Mouse (Mus musculus) layer of hippocampus, adult 9-11 months (tissue): Measurements from ENCODE around the gene 2900026A02Rik.
A peak's percentile ranks its signal among the peaks of the same experiment; 100 is the strongest.

ENCODE experiments used
- DNase-seq: peaks from one replicate; pipeline ENCODE4 v3.0.0; 2022

The 2900026A02Rik gene

DNA sequence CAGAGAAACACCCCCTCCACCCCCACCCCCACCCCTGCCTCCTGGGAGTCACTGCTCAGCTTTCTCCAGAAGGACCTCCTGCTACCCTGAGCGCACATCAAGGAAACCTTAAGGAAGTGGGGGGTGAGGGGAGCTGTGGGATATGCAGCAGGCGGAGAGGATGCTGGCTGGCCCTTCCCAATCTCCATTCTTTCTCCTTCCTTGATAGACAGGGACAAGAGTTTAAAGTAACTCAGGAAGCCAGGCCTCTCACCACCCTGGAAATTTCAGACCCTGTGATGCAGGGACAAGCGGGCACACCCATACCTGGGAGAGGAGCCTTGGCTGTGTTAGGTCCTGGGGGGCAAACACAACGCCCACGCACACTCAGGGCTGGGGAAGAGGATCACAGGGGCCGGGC, 10.7 kb downstream of the 2900026A02Rik start:
- DNase-seq: no peak

DNA sequence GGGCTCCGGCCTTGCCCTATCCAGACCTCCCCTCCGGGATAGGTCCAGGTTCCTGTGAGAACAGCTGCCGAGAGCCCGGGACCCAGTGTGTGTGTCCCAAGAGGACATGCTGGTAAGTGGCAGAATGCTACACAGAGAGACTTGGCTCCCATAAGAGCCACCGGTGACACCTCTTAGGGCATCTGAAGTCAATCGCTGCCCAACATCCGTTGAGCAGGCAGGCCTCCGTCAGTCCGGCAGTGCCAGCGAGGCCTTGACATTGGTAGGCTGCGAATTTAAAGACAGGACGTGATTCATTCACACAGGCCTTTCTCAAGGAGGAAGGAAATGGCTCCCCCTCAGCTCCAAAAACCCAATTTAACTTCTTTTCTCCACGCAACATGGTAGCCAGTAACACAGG, 11.1 kb downstream of the 2900026A02Rik start:
- DNase-seq: no peak

DNA sequence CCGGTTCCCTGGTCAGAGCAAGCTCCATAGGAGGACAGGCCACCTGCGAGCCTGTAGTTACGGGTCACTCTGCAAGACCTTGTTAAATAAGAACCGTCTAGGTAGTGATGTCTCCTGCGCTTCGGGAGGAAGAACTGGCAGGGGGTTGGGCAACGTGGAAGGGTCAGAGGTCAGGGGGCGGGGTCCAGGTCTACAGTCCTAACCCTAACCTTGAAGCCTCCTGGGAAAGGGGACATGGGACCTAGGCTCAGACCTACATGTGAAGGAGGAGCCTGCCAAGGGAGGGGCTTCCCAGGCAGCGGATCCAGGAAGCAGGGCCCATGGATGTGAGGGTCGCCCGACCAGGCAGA, 11.7 kb downstream of the 2900026A02Rik start:
- no peak for DNase-seq

DNA sequence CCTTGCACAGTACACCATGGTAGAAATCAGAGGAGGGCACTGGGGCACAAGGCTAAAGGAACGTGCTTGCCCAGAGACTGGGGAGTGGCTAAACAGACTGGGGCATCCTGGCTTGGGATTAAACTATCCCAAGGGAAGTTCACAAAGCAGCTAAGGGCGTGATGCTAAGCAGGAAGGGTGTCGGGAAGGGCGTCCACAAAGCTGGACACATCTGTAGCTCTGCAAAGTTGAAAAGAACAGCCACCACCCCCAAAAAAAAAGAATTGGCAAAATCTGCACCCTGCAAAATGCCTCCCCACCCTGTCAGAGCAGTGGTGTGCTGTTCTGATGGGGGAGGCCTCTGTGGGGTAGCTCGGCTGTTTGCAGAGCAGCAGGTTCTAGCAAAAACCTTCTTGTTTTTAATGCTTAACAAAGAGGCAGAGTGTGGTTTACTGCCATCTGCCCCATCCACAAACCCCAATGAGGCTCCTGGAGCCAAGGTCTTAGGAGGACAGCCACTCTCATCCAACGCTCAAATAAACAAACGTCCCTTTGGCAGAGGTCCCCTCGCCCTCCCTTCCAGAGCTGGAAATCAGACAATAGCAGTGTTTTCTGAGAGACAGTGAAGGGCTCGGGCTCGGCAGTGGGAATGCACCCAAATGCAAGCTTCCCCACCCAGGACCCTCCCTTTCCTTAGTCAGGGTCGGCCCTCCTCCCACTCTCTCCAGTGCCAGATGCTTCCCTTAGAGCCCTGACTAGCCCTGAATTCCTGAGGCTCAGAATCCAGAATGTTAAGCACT, 12.2 kb downstream of the 2900026A02Rik start:
- DNase-seq: peak; percentile 71

DNA sequence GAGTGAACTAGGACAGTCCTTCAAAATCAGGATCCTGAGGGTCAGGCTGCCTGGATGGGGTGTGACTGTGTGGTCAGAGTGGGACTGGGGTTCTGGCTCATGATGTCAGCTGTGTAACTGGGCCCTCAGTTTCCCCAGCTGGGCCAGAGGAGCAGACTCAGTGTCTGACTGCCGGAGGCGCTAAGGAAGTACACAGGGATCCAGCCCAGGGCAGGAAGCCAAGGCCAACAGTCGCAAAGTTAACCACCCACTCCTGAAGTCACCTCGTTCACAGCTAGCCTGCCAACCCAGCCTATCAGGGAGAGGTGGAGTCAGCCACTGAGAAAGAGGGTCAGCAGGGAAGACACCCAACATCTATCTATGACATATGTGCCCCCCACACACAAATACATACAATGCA, 13.0 kb downstream of the 2900026A02Rik start:
- no peak for DNase-seq

DNA sequence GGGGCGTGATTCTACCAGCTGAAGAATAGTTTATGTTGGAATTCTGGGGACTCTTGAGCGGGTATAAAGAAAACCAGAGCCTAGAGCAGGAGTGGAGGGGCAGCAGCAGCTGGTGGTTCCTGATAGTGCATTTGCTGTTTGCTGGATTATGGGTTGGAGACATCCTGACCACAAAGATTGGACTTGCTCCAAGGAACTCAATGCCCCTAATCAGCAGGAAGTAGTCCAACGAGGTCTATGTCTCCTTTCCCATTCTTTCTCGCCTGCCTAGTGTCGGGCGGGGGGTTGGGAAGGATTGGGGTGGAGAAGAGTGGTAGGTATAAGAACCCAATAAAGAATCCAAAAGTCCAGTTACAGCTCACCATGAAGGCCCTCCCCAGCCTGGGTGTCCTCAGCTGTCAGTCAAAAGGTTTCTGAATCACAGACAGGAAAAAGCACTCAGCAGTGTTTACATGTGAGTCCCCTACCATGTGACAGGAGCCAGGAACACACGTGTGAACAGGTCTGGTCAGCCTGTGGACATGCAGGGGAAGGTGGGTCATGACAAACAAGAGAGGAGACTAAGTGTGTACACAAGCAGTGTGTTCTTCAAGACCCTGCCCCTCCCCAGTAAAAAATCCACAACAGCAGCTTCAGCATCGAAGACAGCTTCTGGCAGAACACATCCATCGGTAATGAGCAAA, 14.2 kb downstream of the 2900026A02Rik start:
- no peak for DNase-seq

DNA sequence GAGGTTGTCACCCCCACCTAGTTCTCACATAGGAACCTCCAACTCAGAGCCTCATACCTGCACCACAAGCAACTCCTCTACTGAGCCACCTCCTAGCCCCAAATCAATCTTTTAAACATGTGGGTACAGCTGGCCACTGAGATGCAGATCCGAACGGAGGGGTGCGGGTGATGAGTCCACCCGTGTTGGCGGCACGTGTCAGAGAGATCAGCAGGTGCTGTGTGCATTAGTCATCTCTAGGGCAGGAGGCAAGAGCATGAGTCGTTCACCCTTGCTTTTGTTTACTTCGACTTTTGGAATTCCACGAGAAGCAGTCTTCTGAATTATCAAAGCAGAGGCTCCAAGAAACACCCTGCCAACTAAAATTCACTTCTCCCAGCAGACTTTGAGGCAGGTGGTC, 16.8 kb downstream of the 2900026A02Rik start:
- no peak for DNase-seq

DNA sequence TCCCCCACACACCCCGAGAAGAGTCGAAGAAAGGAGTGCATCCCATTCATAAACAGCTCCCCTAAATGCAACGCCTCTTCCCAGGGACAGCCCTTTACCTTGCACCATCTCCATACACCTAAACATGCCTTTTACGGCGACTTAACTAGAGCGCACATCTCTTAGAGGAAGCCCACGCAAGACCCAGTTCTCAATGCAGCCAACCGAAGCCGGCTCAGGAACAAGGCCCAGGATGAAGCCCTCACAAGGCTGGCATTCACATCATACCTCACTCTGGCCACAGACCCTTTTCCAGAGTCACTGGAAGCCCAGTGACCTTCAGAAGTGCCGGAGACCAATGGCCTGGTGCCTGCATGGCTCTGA, 21.3 kb downstream of the 2900026A02Rik start:
- DNase-seq: no peak

DNA sequence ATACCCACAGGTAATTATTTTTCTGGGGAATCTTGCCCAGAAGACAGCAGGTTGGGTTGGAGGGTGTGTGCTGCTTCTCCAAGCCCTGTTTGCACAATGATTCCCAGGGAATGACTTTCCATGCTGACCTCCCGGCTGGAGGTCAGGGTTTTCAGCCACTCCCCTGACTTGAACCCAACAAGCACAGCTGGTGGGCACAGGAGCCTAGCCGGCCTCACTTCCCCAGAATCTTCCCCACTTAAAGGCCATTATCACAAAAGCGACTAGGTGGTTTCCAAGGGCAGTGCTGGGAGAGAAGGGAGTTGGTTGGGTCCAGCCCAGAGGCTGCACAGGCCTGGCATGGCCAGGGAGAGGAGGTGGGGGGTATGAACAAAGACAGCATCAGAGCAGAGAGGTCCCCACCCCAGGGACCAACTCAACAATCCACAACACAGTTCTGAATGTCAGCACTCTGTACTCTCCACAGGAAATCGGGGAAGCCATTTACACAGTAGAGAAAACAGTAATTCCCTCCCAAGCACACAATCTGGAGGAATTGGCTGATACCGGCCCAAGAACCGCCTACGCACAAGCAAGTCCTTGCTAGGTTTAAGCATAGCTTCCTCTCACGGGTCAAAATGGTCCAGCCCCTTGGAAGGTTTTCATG, 21.8 kb downstream of the 2900026A02Rik start:
- DNase-seq: no peak

DNA sequence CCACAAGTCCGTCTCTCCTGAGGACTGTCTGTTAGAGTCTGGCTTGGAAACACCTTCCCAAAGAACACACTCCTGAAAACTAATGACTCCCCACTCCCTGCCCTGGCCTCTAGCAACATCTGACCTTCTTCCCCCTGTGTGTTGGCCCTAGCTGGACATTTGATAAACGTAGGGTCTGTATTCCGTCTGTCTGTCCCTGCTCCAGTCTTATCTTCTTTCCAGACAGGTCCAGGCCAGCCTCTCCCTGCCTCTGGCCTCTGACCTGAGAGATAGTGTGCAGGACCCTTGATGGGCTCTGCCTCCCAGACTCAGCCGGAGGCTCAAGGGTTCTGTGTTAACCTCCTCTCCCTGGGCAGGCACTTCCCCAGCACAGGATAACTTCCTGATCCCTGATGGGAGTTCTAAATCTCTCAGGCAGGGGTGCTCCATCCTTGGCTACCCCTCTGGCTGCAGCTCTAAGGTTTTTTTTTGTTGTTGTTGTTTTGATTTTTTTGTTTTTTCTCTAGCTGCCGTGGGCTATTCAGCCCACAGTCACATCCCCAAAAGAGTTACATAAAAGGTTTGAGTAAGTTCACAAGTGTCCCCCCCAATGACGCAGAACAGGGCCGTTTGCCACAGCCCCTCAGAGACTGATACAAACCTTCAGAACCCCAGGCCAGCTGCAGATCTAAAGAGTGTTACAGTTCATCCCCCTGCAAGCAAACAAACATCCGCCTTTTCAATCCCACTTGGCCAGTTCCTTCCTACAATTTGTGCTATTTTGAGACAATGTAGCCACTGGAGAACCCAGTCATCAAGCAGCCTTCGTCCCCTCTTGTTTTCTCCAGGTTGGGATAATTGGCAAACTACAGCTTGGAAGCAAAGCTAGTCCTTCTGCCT, 23.9 kb downstream of the 2900026A02Rik start:
- DNase-seq: no peak

DNA sequence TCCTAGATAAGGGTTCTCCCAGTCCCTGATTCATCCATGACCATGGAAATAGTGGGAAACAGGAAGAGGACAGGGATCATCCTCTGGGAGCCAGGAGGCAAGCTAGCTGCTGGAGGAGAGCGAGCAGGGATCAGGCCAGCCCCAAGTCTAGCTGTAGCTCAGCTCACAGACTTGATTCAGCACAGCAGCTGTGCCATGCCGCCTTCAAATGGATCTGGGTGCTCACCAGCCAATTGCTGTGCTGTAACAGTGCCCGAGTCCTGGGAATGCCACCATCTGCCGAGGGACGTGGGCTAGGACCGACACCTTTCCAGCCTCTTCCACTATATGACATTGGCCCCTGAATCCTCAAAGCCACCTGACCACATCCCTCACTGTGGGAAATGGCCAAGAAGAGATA, 25.1 kb downstream of the 2900026A02Rik start:
- peak; percentile 64 for DNase-seq

DNA sequence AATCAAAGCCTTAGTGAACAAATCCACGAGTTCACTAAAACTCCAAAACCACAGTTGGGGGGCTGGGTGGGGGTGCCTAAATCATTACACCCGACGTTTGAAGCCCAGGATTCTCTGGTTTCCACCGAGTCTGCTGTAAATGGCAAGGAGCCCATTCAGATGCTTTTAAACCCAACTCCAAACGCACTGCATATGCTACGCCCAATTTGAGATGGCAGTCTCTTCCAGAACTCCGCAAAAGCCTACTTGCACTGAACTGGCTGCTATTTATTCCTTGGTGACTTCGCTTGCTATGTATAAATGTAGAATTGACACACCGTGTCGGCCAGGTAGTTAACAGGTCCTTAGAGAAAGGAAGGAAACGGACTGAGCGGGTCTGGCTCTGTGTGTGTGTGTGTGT, 25.6 kb downstream of the 2900026A02Rik start:
- DNase-seq: peak; percentile 53

DNA sequence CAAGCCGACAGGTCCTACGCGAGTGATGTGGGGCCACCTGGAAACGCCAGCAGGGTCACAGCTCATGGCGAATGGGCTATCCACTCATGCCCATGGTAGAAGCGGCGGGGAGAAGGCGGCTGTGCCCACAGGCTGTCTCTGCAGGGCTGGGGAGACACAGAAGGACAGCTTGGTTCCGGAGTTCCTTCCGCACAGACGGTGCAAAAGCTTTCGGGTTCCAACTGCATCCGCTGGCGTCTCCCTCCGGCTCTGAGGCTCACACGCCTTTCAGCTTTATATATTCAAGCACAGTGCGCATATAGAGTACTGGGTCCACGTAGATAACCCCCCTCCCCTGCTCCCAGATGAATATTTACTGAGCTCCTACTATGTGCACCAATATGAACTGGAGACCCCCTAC, 27.3 kb downstream of the 2900026A02Rik start:
- DNase-seq: peak; percentile 58

DNA sequence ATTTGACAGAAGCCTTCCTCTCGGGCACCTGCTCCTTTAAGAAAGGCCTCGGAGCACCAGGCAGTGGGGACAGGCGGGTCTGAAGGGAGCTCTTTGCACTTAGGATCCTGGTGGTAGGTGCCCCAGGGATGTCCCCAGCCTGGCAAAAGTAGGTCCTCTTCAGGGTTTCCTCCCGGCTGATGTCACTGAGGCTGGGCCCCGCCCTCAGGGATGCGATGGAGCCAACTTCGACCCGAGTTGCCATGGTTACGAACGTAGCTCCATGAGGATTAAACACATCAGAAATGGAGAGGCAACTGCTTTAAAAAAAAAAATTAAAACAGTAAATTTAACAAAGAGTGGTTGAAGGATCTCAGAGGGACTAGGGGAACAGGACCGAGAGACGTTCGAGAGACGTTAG, 29.1 kb downstream of the 2900026A02Rik start:
- no peak for DNase-seq

DNA sequence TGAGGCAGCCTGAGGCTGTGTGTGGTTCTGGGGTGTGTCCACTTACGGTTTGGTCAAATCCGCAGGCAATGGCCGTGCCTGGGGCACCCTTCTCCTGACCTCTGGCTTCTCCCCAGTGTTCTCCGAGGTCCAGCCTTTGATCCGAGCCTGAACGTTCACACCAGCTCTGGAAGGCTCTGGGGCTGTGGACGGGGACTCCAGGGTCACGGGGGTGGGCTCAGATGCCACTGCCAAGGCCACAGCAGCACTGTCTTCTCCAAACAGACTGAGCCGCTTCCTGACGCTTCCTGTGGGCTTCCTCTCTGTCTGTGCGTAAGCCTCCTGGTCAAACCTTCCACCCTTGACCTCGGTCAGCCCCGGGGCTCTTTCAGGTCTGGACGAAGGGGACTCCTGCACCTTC, 30.5 kb downstream of the 2900026A02Rik start:
- DNase-seq: no peak

DNA sequence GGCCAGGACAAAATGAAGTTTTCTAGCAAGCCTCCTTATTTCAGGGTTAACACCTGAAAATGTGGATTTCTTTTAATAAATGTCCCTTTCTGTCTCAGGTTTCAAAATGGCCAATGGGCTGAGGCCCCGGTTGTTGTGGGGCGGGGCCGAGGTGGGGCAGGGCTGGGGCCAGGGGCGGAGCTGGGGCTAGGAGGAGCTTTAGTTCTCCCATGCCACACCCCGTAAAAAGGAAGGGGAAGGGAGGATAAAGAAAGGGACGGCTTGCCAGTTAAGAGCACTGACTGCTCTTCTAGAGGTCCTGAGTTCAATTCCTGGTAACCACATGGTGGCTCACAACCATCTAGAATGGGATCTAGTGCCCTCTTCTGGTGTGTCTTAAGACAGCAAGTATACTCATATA, 39.6 kb downstream of the 2900026A02Rik start:
- DNase-seq: no peak

DNA sequence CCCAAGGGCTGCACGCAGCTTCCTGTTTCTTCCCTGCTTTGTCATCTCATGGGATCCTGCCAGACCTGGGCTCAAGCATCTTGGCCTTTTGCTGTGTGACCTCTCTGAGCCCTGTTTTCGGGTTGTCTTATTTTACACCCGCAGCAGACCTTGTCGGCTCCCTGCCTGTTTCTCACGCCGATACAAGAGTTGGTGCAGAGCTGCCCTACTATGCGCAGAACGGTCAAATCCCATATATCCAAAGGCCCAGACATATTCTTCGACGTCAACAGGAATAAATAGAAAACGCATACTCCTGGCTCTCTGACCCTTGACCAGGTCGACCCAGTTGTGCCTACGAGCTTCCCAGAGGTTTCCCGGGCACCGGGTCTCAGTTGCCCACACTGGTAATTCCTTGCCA, 40.3 kb downstream of the 2900026A02Rik start:
- no peak for DNase-seq

DNA sequence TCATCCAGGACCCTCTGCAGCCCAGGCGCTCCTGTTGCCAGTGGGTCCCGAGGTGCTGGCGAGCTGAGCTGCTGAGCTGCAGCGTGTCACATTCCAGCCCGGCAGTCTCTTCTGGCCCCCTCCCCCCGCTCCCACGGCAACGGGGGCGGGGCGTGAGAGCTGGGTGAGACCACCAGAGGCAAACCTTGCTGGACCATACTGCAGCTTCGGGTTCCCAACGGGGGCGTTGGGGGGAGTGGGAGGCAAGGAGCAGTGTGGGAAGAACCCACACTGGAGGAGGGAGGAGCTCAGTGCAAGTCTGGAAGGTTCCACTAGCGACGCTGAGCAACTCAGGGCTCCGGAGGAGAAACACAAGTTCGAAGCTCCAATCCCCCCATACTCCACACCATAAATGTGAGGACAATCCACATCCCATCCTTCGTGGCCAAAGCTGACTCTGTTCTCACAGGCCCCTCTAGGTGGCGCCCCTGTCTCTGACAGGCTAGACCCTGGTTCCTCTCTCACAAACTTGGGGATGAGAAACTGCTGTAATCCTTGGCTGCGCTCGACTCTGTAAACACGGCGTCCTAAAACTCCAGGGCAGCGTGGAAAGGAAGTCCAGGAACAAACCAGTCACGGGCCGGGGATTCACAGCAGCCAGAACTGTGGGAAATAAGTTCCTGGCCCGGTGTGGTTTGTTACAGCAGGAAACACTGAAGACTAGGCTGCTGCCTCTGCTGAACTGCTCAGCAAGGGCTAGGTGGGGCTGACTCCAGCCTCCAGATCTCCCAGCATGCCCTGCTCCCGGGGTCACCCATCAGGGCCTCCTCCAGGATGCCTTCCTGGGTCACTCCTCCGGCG, 41.0 kb downstream of the 2900026A02Rik start:
- DNase-seq: peak; percentile 87

DNA sequence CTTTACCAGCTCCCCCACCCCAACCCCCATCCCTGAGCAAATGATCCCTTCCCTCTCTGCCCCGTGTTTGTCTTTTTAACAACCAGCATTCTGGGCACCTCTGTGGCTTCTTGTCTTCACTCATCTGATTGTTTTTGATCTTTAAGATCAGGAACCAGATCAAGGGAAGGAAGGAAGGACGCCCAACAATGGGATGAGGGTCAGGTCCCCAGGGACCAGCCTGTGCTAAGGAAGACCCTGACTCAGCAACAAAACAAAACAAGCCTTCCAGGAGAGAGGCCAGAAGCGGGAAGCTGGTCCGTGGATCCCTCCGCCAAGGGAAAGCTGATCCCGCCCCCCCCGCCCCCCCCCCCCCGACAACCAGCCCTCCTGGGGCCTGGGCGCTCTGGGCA, 41.6 kb downstream of the 2900026A02Rik start:
- DNase-seq: no peak

DNA sequence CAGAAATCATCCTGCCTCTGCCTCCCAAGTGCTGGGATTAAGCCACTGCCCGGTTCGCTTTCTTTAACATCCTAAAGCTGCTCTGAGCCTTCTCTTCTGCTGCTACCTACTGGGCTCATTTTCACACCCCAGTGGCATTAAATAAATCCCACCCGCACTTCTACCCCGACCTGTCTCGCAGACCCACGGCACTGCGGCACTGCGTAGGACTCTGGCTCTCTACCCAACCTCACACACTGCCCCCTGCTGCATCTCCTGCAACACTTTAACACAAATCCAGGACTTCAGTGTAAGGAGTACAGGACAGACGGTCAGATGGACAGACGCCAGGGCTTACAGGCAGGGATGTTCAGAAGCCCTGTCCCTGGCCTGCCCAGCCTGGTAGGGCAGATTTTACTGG, 45.1 kb downstream of the 2900026A02Rik start:
- DNase-seq: no peak

DNA sequence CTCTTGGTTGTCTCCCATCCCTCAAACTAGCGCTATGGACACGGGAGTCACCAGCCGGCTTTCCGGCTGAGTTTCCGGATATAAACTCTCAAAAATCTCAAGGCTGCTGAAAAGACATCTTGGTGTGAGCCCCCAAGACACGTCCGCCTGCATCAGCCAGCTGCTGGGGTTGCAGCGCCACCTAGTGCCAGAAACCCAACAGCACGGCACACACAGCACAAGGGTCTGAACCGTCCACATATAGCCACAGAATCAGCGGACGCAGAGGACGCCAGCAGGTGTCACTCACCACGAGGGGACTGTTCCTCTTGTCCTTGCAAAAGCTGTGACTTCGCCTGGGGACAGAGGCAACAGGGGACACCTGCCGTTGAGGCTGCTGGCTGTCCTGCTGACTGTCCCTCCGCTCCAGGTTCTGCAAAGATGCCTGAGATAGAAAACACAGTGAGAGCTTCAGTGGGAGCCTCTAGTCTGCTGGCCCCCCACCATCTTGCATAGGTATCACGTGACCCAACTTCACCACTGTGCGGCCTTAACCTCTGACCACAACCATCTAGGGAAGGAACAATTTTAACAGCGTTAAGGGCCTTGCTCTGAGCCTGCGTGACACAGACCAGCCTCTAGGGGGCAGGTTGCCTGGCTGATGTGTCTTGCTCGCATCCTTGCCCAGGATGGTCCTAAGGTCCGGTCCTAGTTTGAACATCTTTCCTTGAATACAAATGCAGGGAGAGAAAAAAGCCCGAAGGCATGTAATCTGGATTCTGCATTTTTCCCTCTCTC, 45.9 kb downstream of the 2900026A02Rik start:
- no peak for DNase-seq

DNA sequence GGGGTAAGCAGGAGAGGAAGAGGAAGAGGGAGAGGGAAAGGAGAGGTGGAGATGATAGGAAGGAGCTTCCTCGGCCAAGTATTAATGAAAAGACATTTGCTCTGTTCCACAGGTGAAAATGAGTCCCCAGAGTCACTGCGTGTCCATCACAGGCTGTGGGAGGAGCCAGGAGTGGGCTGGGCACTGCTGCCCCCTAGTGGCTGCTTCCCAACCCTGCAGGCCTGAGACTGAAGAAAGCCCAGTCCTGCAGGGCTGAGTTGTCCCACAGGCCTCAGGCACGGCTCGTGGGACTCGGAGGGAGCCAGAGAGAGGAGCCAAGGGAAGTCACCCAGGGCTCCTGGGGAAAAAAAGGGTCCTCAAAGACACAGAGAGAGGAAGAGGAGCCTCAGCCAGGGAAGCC, 47.7 kb downstream of the 2900026A02Rik start:
- no peak for DNase-seq
